Mouse (Mus musculus) gonadal fat pad, adult 2 months (tissue): Measurements from ENCODE around the gene Gnat2. TPM values are rescaled to one million over a fixed set of nuclear protein-coding genes. Genes with fewer than 3 reads are reported as not detected.

ENCODE experiments used
- DNase-seq: peaks from one replicate; pipeline ENCODE4 v3.0.0-alpha.2; 2012; ENCODE audit warnings: low read depth
- polyA plus RNA-seq: library from polyadenylated mRNA; depleted of rRNA; stranded (reverse); fragments of >200 nt; gene quantifications from 2 replicates; pipeline ENCODE4 v1.2.3, GENCODE M21; 2012

Gnat2 gene
- polyA plus RNA-seq, 1 experiment, result 4.6 TPM

DNA sequence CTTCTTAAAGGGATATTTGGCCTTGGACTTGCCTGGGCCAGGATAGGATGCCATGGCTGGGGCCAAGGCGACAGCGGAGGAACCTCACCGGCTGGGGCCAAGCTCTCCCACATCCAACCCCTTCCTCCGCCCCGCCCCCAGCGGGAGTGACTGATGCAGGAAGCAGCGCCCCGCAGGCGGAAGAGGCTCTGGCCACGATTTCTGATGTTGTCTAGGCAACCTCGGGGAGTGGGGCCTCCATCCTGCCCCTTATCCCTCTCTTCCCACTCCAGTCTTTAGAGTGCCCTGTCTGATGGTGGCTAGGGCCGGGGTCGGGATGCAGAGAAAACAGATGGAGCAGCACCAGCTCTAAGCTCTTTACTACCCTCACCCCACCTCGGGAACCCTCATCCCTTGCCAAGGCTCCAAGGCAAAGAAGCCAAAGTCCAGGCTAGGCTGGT lies 7.3 kb upstream of the Gnat2 start:
- DNase-seq, result no peak

- no peak for DNase-seq
Observed at GRCm38 (mm10) chr3:108085721-108086469, 6.7 kb upstream of the Gnat2 start.

GRCm38 (mm10) chr3:108086470-108086979 lies 6.1 kb upstream of the Gnat2 start, which contains the start of gene Ampd2:
Gene Ampd2 (minus strand): TSS chr3:108086651.
- no peak for DNase-seq

GRCm38 (mm10) chr3:108087329-108087728 lies 5.3 kb upstream of the Gnat2 start:
- no peak for DNase-seq

DNA sequence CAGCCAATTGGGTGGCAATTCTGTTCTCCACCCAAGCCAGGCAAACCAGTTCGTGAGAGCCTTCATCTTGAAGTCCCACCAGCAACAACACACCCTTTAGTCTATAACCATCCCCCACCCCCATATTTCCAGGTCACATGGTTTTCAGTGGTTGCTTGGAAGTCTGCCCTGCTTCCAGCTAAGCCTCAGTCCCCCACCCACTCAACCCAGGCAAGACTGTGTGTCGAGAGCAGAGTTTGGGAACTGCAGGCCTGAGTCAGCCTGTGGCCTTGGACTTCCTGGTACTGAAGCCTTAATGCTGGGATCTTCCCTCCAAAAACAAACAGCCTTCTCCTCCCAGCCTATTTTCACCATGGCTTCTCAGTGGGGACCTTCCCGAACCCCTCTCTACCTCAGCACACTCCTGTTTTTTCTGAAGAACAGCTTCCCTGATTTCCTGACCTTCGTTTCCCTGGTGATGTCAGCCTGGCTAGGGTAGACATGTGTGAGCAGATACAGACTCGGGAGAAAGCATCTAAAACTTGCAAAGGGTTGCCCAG lies 3.7 kb upstream of the Gnat2 start:
- DNase-seq, result no peak

DNA sequence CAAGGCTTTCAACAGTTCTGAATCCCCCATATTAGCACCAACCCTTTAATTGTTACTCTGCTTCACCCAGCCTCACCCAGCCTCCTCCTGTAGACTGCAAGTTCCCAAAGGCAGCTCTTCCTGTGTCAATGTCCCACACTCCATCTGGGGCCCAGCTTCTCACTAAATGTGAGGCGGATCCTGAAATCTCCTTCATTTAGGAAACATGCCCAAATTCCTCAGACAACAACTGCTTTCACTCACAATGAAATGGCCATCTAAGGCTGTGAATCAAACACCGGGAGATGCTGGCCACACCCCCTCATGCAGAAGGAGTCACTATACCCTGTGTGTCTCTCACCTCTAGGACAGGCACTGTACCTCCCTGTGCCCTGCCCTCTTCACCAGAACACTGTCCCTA lies 2.7 kb upstream of the Gnat2 start:
- DNase-seq, result no peak

DNA sequence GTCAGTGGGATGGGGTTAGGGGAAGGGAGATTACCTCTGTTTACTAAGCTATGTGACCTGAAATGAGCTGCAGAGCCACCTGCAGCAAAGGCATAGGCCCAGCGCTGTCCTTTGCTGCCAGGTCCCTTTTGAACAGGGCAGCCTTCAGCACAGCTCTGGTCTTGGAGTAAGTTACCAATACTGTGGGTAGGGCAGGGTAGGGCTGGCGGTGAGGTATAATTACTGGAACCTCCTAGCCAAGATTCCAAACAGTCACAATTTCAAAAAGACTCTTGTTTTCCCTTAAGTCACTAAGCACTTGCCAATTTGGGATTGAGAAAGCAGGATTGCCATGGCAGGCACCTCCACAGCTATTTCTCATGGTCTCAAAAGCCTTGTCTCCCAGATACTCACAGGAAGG lies 2.0 kb upstream of the Gnat2 start:
- no peak for DNase-seq

- DNase-seq, result no peak
Observed at GRCm38 (mm10) chr3:108092030-108092429, 559 bp upstream of the Gnat2 start.

GRCm38 (mm10) chr3:108093306-108093705 lies 717 bp downstream of the Gnat2 start:
- DNase-seq, result no peak

DNA sequence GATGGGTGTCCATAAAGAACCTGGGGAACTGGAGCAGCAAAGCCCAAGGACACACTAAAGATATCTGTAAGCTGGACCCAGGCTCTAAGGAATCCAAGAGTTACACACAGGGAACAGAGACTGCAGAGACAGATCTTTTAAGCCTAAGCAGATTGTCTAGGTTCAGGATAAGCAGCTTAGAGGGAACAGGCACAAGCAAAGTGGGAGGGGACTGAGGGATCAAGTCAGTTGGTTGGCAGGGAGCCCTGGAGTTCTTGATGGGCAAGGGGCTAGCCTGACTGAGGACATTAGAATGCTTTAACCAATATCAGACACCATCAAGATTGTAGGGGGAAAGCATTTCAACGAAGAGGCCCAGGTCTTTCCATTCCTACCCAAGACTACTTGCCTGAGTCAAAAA lies 1.6 kb downstream of the Gnat2 start:
- DNase-seq, result no peak

GRCm38 (mm10) chr3:108094976-108095760 lies 2.6 kb downstream of the Gnat2 start:
- DNase-seq, result no peak

DNA sequence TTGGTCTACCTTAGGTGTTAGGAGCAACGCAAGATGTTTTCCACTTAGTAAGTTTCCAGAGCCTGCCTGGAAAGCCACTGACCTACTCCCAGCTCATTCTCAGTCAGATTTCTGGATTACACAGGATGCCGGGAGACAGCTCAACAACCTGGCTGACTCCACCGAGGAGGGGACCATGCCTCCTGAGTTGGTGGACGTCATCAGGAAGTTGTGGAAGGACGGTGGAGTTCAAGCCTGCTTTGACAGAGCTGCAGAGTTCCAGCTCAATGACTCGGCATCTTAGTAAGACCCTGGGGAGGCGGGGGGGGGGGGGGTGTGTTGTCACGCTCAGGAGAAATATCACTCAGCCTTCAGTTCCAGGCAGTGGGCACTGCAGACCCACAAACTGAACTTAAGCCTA lies 3.6 kb downstream of the Gnat2 start:
- no peak for DNase-seq

- DNase-seq, result no peak
Observed at GRCm38 (mm10) chr3:108096726-108097125, 4.1 kb downstream of the Gnat2 start.

- no peak for DNase-seq
Observed at GRCm38 (mm10) chr3:108097656-108098055, 5.1 kb downstream of the Gnat2 start.

DNA sequence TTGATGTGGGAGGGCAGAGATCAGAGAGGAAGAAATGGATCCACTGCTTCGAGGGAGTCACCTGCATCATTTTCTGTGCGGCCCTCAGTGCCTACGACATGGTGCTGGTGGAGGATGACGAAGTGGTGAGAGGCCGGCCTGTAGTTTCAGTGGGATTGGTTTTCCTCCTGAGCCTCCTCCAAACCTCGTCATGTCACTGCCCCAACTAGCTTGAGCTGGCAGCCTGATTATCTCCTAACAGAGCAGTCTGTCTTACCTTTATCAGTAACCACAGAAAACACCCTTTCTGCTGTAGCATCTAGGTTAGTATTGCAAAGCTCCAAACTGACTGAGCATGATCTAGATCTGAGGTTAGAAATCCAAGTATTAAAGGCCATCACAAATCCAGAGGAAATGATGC lies 5.7 kb downstream of the Gnat2 start:
- no peak for DNase-seq

- DNase-seq, result no peak
Observed at GRCm38 (mm10) chr3:108101594-108101993, 9.0 kb downstream of the Gnat2 start.

GRCm38 (mm10) chr3:108102075-108102474 lies 9.5 kb downstream of the Gnat2 start:
- DNase-seq, result no peak

GRCm38 (mm10) chr3:108105281-108105680 lies 12.7 kb downstream of the Gnat2 start:
- no peak for DNase-seq

- no peak for DNase-seq
Observed at GRCm38 (mm10) chr3:108111320-108111719, 18.7 kb downstream of the Gnat2 start.

DNA sequence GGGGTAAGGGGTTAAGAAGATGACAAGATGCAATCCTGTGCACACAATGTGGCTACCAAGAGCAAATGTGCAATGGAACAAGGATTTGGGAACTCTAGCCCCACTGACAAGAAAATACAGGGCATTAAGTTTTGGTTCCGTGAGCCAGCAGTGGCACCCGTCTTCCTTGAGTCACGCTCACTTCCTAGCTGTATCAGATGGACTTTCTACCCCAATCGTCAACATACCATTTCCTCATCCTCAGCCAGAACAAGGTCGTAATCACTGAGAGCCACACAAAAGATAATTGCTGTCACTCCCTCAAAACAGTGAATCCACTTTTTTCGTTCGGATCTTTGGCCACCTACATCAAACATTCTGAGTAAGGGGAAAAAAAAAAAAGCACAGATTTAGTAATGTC lies 19.7 kb downstream of the Gnat2 start:
- no peak for DNase-seq

GRCm38 (mm10) chr3:108112666-108113065 lies 20.1 kb downstream of the Gnat2 start:
- no peak for DNase-seq

GRCm38 (mm10) chr3:108113591-108114289 lies 21.2 kb downstream of the Gnat2 start:
- peak; percentile 44 for DNase-seq
